Comparison of ENCODE assay signal across 12 mouse cellular contexts in genomic region chr14:73280996-73281395, GRCm38 (mm10). TPM values are rescaled to one million over a fixed set of nuclear protein-coding genes. Genes with fewer than 3 reads are reported as not detected.
DNase-seq lines count a peak whose midpoint lies in the region; ATAC-seq and TF ChIP-seq lines count a peak whose summit lies in the region.
"Had no signal": no experiment of that assay in that cellular context is flagged by ENCODE, and none has a peak within 500 bp of the region (broad histone marks: within the 10 kb centered on the region; RNA-seq: fewer than 3 reads in every experiment).

No protein-coding gene starts in this region.

- no peak overlapping the region for H3K27ac ChIP-seq in cerebellum, adult 2 months (ENCODE audit: insufficient read depth, low read length)
- no peak overlapping the region for H3K27ac ChIP-seq in hindbrain, embryonic 16.5 days (ENCODE audit: low read depth, low read length)
- no peak overlapping the region for H3K27ac ChIP-seq in hindbrain, embryonic 12.5 days
- H3K27ac ChIP-seq: embryonic facial prominence, embryonic 13.5 days; intestine, embryonic 15.5 days; lung, embryonic 15.5 days had no signal

- H3K4me3 ChIP-seq in cerebellum, adult 2 months (replicated peaks; ENCODE audit: insufficient read depth, low read depth, low read length) = no peak overlapping the region
- no peak overlapping the region for H3K4me3 ChIP-seq in hindbrain, embryonic 16.5 days (ENCODE audit: low read length)
- no peak overlapping the region for H3K4me3 ChIP-seq in hindbrain, embryonic 12.5 days
- H3K4me3 ChIP-seq: embryonic facial prominence, embryonic 13.5 days; intestine, embryonic 15.5 days; lung, embryonic 15.5 days had no signal

- 0% methylated on average over 1 of the region's 1 CpGs for WGBS in cerebellum, adult 2 months
- 14% methylated on average over 1 of the region's 1 CpGs for WGBS in hindbrain, embryonic 16.5 days
- 12% methylated on average over 1 of the region's 1 CpGs for WGBS in hindbrain, embryonic 12.5 days

- H3K27me3 ChIP-seq in cerebellum, adult 2 months (ENCODE audit: control insufficient read depth, insufficient read depth, low read length) = no peaks in the 10 kb centered on the region
- no peaks in the 10 kb centered on the region for H3K27me3 ChIP-seq in hindbrain, embryonic 16.5 days (replicated peaks; ENCODE audit: control insufficient read depth, insufficient read depth, low read length)
- H3K27me3 ChIP-seq in hindbrain, embryonic 12.5 days = no peaks in the 10 kb centered on the region
- H3K27me3 ChIP-seq: embryonic facial prominence, embryonic 13.5 days; intestine, embryonic 15.5 days; lung, embryonic 15.5 days had no signal

- no peak overlapping the region for H3K4me2 ChIP-seq in hindbrain, embryonic 16.5 days (ENCODE audit: low read length)
- no peak overlapping the region for H3K4me2 ChIP-seq in hindbrain, embryonic 12.5 days (replicated peaks)
- H3K4me2 ChIP-seq: embryonic facial prominence, embryonic 13.5 days; intestine, embryonic 15.5 days; lung, embryonic 15.5 days had no signal

- H3K36me3 ChIP-seq in hindbrain, embryonic 16.5 days (ENCODE audit: control insufficient read depth, insufficient read depth, low read length) = peaks cover 2% of the 10 kb centered on the region; the same call in 1 of the 2 replicates
- H3K36me3 ChIP-seq in hindbrain, embryonic 12.5 days = 0 out of 2 replicates have a peak, but pooled peaks cover 2% of the 10 kb centered on the region
- H3K36me3 ChIP-seq: intestine, embryonic 15.5 days had no signal

- TF ChIP-seq POLR2A in cerebellum, adult 2 months (IDR thresholded peaks at IDR 0.05; ENCODE audit: borderline replicate concordance, insufficient read depth, low read length) = no peak

- peak in 1 of 2 experiments; percentile 9 for DNase-seq in cerebellum, adult 2 months
- no peak for DNase-seq in cerebellum, adult 11 months
- DNase-seq in lung, postnatal 36 days = peak; percentile 17
- no peak for DNase-seq in lung, postnatal 10 days
- peak; percentile 13 to 29 for DNase-seq in kidney, postnatal 4 days
- no peak for DNase-seq in spleen, postnatal 10 days (ENCODE audit: low spot score in 2 of 2)
- DNase-seq: B cell, adult 2 months had no signal

- no peak overlapping the region for H3K9ac ChIP-seq in hindbrain, embryonic 16.5 days (ENCODE audit: low read depth, low read length)
- H3K9ac ChIP-seq in hindbrain, embryonic 12.5 days = no peak overlapping the region
- H3K9ac ChIP-seq: embryonic facial prominence, embryonic 13.5 days; intestine, embryonic 15.5 days; lung, embryonic 15.5 days had no signal

- no peaks in the 10 kb centered on the region for H3K4me1 ChIP-seq in cerebellum, adult 2 months (ENCODE audit: control insufficient read depth, insufficient read depth, low read length)
- no peaks in the 10 kb centered on the region for H3K4me1 ChIP-seq in hindbrain, embryonic 16.5 days (ENCODE audit: control insufficient read depth, insufficient read depth, low read depth, low read length)
- H3K4me1 ChIP-seq in hindbrain, embryonic 12.5 days = no peaks in the 10 kb centered on the region
- H3K4me1 ChIP-seq: embryonic facial prominence, embryonic 13.5 days; intestine, embryonic 15.5 days; lung, embryonic 15.5 days had no signal

- peak; percentile 57; the same call in 1 of the 2 replicates for TF ChIP-seq CTCF in cerebellum, adult 2 months (IDR thresholded peaks at IDR 0.05; ENCODE audit: borderline replicate concordance, insufficient read depth, low read depth, low read length)

- ATAC-seq in hindbrain, embryonic 16.5 days = peak; percentile 42; the same call in 1 of the 2 replicates
- no peak for ATAC-seq in hindbrain, embryonic 12.5 days (ENCODE audit: low FRiP score)
- ATAC-seq: intestine, embryonic 15.5 days had no signal

- H3K9me3 ChIP-seq in hindbrain, embryonic 16.5 days (ENCODE audit: control insufficient read depth, low read length) = no peaks in the 10 kb centered on the region
- H3K9me3 ChIP-seq in hindbrain, embryonic 12.5 days (replicated peaks) = no peaks in the 10 kb centered on the region
- H3K9me3 ChIP-seq: embryonic facial prominence, embryonic 13.5 days; intestine, embryonic 15.5 days; lung, embryonic 15.5 days had no signal

RNA-seq across cellular contexts. Expression of gene Lpar6, which starts 43.3 kb away (rescaled TPM):
- polyA plus RNA-seq in cerebellum, adult 2 months (2012; rRNA removed) = 2.4 and 2.7 TPM in 2 replicates
- polyA plus RNA-seq in hindbrain, embryonic 16.5 days (2015; fragmentation: Nextera tagmentation; extraction: Ambion mirVana) = 3.6 and 3.7 TPM in 2 replicates
- 12.9 and 14.0 TPM in 2 replicates for polyA plus RNA-seq in hindbrain, embryonic 12.5 days (2016; fragmentation: Nextera tagmentation; extraction: Ambion mirVana)

RNA-seq across cellular contexts. Expression of gene Rb1, which starts 44.6 kb away (rescaled TPM):
- 21.2 and 22.4 TPM in 2 replicates for polyA plus RNA-seq in cerebellum, adult 2 months (2012; rRNA removed)
- 20.4 and 22.3 TPM in 2 replicates for polyA plus RNA-seq in hindbrain, embryonic 16.5 days (2015; fragmentation: Nextera tagmentation; extraction: Ambion mirVana)
- polyA plus RNA-seq in hindbrain, embryonic 12.5 days (2016; fragmentation: Nextera tagmentation; extraction: Ambion mirVana) = 34.2 and 36.4 TPM in 2 replicates

Comparison
In these comparisons a context has a peak if more than half of its experiments do, and no peak if none do; other contexts are left out.
1. DNase-seq: peak in lung, postnatal 36 days (single experiment) and kidney, postnatal 4 days (2 of 2); none in cerebellum, adult 11 months (single experiment), lung, postnatal 10 days (single experiment) and spleen, postnatal 10 days (0 of 2).